Mouse (Mus musculus) heart, postnatal 25 days (tissue): ENCODE measurements around the gene Dgke. TPM values are rescaled to one million over a fixed set of nuclear protein-coding genes. Genes with fewer than 3 reads are reported as not detected.
"Not testable (repeated sequence)": the region's sequence is repeated elsewhere in the genome, so short reads cannot be mapped to it uniquely, and the experiment has no call there.

Experiments used
- DNase-seq: peaks from one replicate; pipeline ENCODE4 v3.0.0; 2022; ENCODE audit warnings: low spot score
- intact Hi-C: fragments of 180-260 bp; cut with DNase I; formaldehyde crosslinking; loops from one replicate; pipeline ENCODE4 v1.15.1; 2025
- total RNA-seq, 2 experiments: library from RNA; stranded (reverse); gene quantifications; 2 replicates each; pipeline ENCODE4 v1.2.3; 2021

The Dgke gene
- total RNA-seq = 10 to 100 TPM in 1 of 2 experiments, 1 to 10 TPM in 1; 9.4 to 10.6 TPM

GRCm38 (mm10) chr11:89066750-89067149 lies at the start of gene Dgke:
Gene Dgke (minus strand): TSS chr11:89066850.
- DNase-seq = no peak
- intact Hi-C loops = no loop called here

- no peak for DNase-seq
- intact Hi-C loops = no loop called here
These were observed 40.6 kb upstream of the Dgke start for GRCm38 (mm10) chr11:89107180-89107807.

- intact Hi-C loops = no loop called here
- DNase-seq = no peak
These were observed 39.2 kb upstream of the Dgke start for GRCm38 (mm10) chr11:89105823-89106222.

GRCm38 (mm10) chr11:89105211-89105610 lies 38.6 kb upstream of the Dgke start:
- intact Hi-C loops = no loop called here
- no peak for DNase-seq

- DNase-seq = peak; percentile 13
- intact Hi-C loops = no loop called here
These were observed 36.5 kb upstream of the Dgke start for GRCm38 (mm10) chr11:89103166-89103565.

- peak; percentile 59 for DNase-seq
- intact Hi-C loops = loop anchor here (2.0 kb wide), 2 partner anchors 64 to 202 kb away; partner anchors contain the start of gene Nog
These were observed 34.2 kb upstream of the Dgke start for GRCm38 (mm10) chr11:89100826-89101321.

GRCm38 (mm10) chr11:89100403-89100802 lies 33.8 kb upstream of the Dgke start:
- intact Hi-C loops = loop anchor here (2.0 kb wide), 2 partner anchors 64 to 202 kb away; partner anchors contain the start of gene Nog
- peak; percentile 75 for DNase-seq

- DNase-seq = no peak
- intact Hi-C loops = no loop called here
These were observed 32.3 kb upstream of the Dgke start for GRCm38 (mm10) chr11:89098930-89099329.

GRCm38 (mm10) chr11:89098083-89098835 lies 31.6 kb upstream of the Dgke start:
- DNase-seq = no peak
- intact Hi-C loops = no loop called here

GRCm38 (mm10) chr11:89097292-89097691 lies 30.6 kb upstream of the Dgke start:
- intact Hi-C loops, DNase-seq: not testable (repeated sequence)

GRCm38 (mm10) chr11:89095306-89095705 lies 28.7 kb upstream of the Dgke start:
- intact Hi-C loops = no loop called here
- no peak for DNase-seq

GRCm38 (mm10) chr11:89092714-89093113 lies 26.1 kb upstream of the Dgke start:
- DNase-seq = no peak
- intact Hi-C loops = no loop called here

- intact Hi-C loops, DNase-seq: not testable (repeated sequence)
These were observed 23.7 kb upstream of the Dgke start for GRCm38 (mm10) chr11:89090359-89090758.

- no peak for DNase-seq
- intact Hi-C loops = no loop called here
These were observed 22.1 kb upstream of the Dgke start for GRCm38 (mm10) chr11:89088754-89089153.

GRCm38 (mm10) chr11:89086208-89086809 lies 19.7 kb upstream of the Dgke start:
- DNase-seq = no peak
- intact Hi-C loops = no loop called here

GRCm38 (mm10) chr11:89084601-89085000 lies 18.0 kb upstream of the Dgke start:
- intact Hi-C loops = loop anchor here (5.0 kb wide), 1 partner anchor 218 kb away; the partner anchor contains the start of gene Nog
- DNase-seq = no peak

- intact Hi-C loops = loop anchor here (5.0 kb wide), 1 partner anchor 220 kb away; the partner anchor contains the start of gene Nog
- not testable (repeated sequence) for DNase-seq
These were observed 16.0 kb upstream of the Dgke start for GRCm38 (mm10) chr11:89082691-89083090.

GRCm38 (mm10) chr11:89081906-89082305 lies 15.3 kb upstream of the Dgke start:
- intact Hi-C loops = loop anchor here (5.0 kb wide), 1 partner anchor 220 kb away; the partner anchor contains the start of gene Nog

GRCm38 (mm10) chr11:89078996-89079680 lies 12.5 kb upstream of the Dgke start:
- intact Hi-C loops = no loop called here
- DNase-seq = no peak

More at GRCm38 (mm10) chr11:89081906-89082305, 15.3 kb upstream of the Dgke start:
- not testable (repeated sequence) for DNase-seq

GRCm38 (mm10) chr11:89078305-89078704 lies 11.7 kb upstream of the Dgke start:
- intact Hi-C loops = no loop called here

More at GRCm38 (mm10) chr11:89078305-89078704, 11.7 kb upstream of the Dgke start:
- no peak for DNase-seq
